Mouse (Mus musculus) heart, adult 2 months (tissue): ENCODE results near the gene Ppp1r13l. TPM values are rescaled to one million over a fixed set of nuclear protein-coding genes. Genes with fewer than 3 reads are reported as not detected.

Experiments
- DNase-seq, 2 experiments: peaks; one replicate each; pipeline ENCODE4 v3.0.0; 2021
- H3K27ac ChIP-seq: fragments of 200-600 bp; 2 replicates; pipeline ENCODE4 v1.8.1; 2022
- H3K27me3 ChIP-seq: fragments of 200-500 bp; 2 replicates; pipeline ENCODE4 v1.6.1; 2012; ENCODE audit warnings: mild to moderate bottlenecking, low read length, inconsistent platforms, mixed read lengths; ENCODE audit not compliant: control insufficient read depth, insufficient read depth
- H3K36me3 ChIP-seq: fragments of 200-500 bp; 2 replicates; pipeline ENCODE4 v1.6.1; 2012; ENCODE audit warnings: low read length, inconsistent platforms; ENCODE audit not compliant: control insufficient read depth, insufficient read depth
- H3K4me1 ChIP-seq: fragments of 200-500 bp; 2 replicates; pipeline ENCODE4 v1.6.1; 2011; ENCODE audit warnings: low read length; ENCODE audit not compliant: control insufficient read depth, insufficient read depth
- H3K4me3 ChIP-seq: fragments of 200-600 bp; 2 replicates; pipeline ENCODE4 v1.8.1; 2022
- H3K79me2 ChIP-seq: fragments of 200-500 bp; replicated peaks from 2 replicates; pipeline ENCODE4 v1.6.1; 2012; ENCODE audit warnings: mild to moderate bottlenecking, inconsistent platforms, low read length, moderate library complexity, mixed read lengths; ENCODE audit not compliant: control insufficient read depth, insufficient read depth
- H3K9ac ChIP-seq: fragments of 200-500 bp; 2 replicates; pipeline ENCODE4 v1.6.1; 2012; ENCODE audit warnings: low read depth, mild to moderate bottlenecking, control low read depth, inconsistent platforms, low read length, mixed read lengths
- CTCF ChIP-seq: fragments of 200-600 bp; IDR thresholded peaks from 2 replicates; pipeline ENCODE4 v1.8.1; 2022; ENCODE audit warnings: antibody characterized with exemption, mild to moderate bottlenecking, moderate library complexity
- EP300 ChIP-seq: fragments of 200-500 bp; IDR thresholded peaks from 2 replicates; pipeline ENCODE4 v1.6.1; 2011; ENCODE audit warnings: low read depth, low read length, control low read depth; ENCODE audit not compliant: insufficient read depth
- POLR2A ChIP-seq: fragments of 200-500 bp; IDR thresholded peaks from 2 replicates; pipeline ENCODE4 v1.6.1; 2011; ENCODE audit warnings: mild to moderate bottlenecking, low read depth, low read length, control low read depth; ENCODE audit not compliant: insufficient read depth
- WGBS: fragments of 180-500 bp; shearing (Covaris S2); methylation state at CpG from one replicate; pipeline ENCODE4 v1.1.7; 2018; 5-methylcytosine and 5-hydroxymethylcytosine counted together
- intact Hi-C: fragments of 180-260 bp; cut with DNase I; formaldehyde crosslinking; loops from one replicate; pipeline ENCODE4 v1.15.1; 2025
- long read RNA-seq: library from polyadenylated mRNA; stranded (forward); transcript quantifications from one replicate; pipeline ENCODE4 v2.0.0, GENCODE M21; 2021
- polyA plus RNA-seq: library from polyadenylated mRNA; depleted of rRNA; stranded (reverse); fragments of >200 nt; gene quantifications from 2 replicates; pipeline ENCODE4 v1.2.3, GENCODE M21; 2012; rRNA removed
- total RNA-seq, 2 experiments: library from RNA; stranded (reverse); gene quantifications; 2 replicates each; pipeline ENCODE4 v1.2.3; 2021

Gene Ppp1r13l
- total RNA-seq (10 to 100 TPM; 43.9 to 45.1 TPM), polyA plus RNA-seq (23.5 and 30.1 TPM in 2 replicates)
- long read RNA-seq, transcript Ppp1r13l-201 (13 exons, 3,130 nt) = major isoform, 5 of 32 reads
- long read RNA-seq, partial matches to known transcripts = 22 of 32 reads
- long read RNA-seq, other reads (novel, unspliced or antisense) = 5 of 32 reads

DNA sequence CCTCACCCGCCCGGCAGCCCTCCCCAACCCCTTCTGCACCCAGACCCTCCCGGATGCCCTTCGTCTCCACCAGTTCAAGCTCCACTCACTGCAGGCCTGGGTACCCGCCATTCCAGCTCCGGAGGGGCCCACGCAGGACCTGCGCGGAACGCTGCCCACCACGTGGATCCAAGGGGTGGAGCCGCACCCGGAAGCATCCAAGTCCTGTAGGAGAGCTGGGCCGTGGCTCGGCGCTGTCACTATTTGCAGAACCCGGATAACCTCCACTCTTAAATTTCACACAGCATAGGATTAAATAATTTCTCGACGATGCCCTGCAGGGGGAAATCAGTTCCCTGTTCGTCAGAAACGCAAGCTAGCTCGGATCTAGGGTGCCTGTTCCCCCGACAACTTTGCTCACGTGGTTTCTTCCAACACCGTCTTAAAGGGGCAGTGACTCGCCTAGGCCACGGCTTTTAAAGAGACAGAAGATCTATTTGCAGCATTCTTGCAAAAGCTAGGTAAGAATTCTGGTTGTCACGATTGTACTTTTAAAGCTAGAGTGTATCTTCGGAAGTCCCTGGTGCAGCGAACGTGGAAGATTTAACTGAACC lies at the start of gene Ppp1r13l, which contains the start of gene Cd3eap:
Gene Ppp1r13l (plus strand): TSS at position 451 of the 593 bp plus-strand sequence.
Gene Cd3eap (minus strand): TSS at position 185 of the 593 bp plus-strand sequence.
- H3K27me3 ChIP-seq = no peaks in the 10 kb centered on the region
- peak; percentile 90 for DNase-seq
- no peaks in the 10 kb centered on the region for H3K79me2 ChIP-seq
- H3K27ac ChIP-seq = peak within 1 kb of the TSS; percentile 93
- H3K9ac ChIP-seq = peak within 1 kb of the TSS; percentile 71
- peaks cover 9% of the 10 kb centered on the region for H3K4me1 ChIP-seq
- H3K4me3 ChIP-seq = peak within 1 kb of the TSS; percentile 77
- TF ChIP-seq POLR2A (peak; percentile 59), EP300 (peak; percentile 79; the same call in 1 of the 2 replicates), CTCF (no peak)
- intact Hi-C loops = no loop called here
- H3K36me3 ChIP-seq = no peaks in the 10 kb centered on the region; the same call in 1 of the 2 replicates
- WGBS = under 1% methylated on average over 31 of the region's 31 CpGs

DNA sequence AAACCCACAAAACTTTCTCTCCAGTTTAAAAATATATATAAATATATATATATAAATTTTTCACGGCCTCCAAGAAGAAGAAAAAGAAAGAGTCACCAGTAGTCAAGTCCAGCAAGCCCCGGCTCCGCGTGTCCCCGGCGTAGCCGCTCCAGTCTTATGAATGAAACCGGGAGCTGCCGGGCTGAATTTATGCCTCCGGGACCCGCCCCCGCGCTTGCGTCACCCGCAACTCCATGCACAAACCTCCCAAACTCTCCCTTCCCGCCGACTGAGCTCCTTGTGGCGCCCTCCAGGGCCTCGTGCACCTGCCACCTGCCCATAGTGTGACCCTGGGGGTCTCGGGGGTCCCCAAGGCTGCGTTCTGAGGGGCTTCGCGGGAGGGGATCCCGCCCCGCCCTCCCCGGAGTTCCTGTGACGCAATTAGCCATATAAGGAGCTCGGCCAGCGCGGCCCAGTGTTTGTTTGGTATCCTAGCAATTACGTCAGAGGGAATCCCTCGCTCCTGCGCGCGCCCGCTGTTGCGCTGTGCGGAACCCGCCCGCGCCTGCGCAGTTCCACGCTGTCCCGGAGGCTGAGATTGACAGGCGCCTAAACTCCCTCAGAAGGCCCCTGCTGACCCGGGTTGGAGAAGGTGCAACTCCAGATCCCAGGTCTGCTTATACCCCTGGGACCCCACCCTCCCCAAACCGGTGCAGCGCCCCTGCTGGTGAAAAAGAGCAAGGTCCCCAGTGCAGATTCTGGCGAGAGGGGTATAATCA lies 49.5 kb upstream of the Ppp1r13l start, which contains the start of gene Fosb:
Gene Fosb (minus strand): TSS at position 168 of the 758 bp plus-strand sequence.
- DNase-seq = peak; percentile 94 to 96
- H3K27me3 ChIP-seq = no peaks in the 10 kb centered on the region
- H3K9ac ChIP-seq = peak within 1 kb of the TSS; percentile 51
- WGBS = under 1% methylated on average over 49 of the region's 49 CpGs
- H3K36me3 ChIP-seq = no peaks in the 10 kb centered on the region
- H3K4me1 ChIP-seq = 0 out of 2 replicates have a peak, but pooled peaks cover 1% of the 10 kb centered on the region
- peak within 1 kb of the TSS; percentile 84 for H3K4me3 ChIP-seq
- intact Hi-C loops = no loop called here
- no peaks in the 10 kb centered on the region for H3K79me2 ChIP-seq
- TF ChIP-seq POLR2A (peak; percentile 61; the same call in 1 of the 2 replicates), CTCF (peak; percentile 65), EP300 (0 out of 2 replicates have a peak, but pooled peaks have one; percentile 16)
- H3K27ac ChIP-seq = peak within 1 kb of the TSS; percentile 95

DNA sequence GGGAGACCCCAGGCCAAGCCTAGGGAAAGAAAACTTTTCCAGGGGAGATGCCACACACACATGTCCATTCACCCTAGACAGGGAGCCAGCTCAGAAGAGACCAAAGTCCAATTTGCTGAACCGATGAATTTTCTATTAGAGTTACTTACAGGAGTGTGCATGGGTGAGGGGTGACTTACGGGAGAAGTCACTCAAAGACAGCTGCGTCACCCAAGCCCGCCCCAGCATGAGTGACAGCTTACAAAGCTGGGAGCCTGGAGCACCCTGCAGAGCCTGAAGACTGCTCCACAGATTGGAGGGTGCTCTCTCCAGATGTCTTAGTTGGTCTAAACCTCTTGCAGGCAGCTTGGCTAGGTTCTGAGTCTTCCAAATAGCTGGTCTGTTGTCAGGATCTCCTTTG lies 47.6 kb upstream of the Ppp1r13l start:
- intact Hi-C loops = no loop called here
- H3K4me1 ChIP-seq = peaks cover 7% of the 10 kb centered on the region
- no peaks in the 10 kb centered on the region for H3K36me3 ChIP-seq
- no peak overlapping the region for H3K4me3 ChIP-seq
- 44% methylated on average over 4 of the region's 4 CpGs for WGBS
- H3K9ac ChIP-seq = no peak overlapping the region
- no peak overlapping the region for H3K27ac ChIP-seq
- TF ChIP-seq POLR2A (no peak), CTCF (no peak), EP300 (no peak)
- no peaks in the 10 kb centered on the region for H3K79me2 ChIP-seq
- DNase-seq = no peak
- H3K27me3 ChIP-seq = no peaks in the 10 kb centered on the region

DNA sequence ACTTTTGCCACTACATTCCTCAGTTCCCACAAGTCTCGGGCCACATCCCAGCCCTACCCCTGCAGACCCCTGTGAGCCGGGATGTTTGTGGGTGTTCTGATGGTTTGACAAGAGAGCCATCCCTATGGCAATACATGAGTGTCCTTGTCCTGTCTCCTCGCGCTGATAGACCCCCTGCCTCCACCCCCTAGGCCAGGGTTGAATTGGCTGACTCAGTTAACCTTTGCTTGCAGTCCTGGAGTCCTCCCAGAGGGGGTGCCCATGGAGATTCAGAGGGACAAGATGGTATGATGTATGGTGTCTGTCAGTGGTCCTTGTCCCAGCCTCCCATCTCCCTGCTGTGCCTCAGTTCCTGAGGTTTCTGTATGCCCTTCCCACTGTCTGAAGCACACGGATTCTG lies 45.5 kb upstream of the Ppp1r13l start:
- intact Hi-C loops = loop anchor here (2.0 kb wide), 1 partner anchor 17 kb away; no protein-coding TSS in a partner anchor

DNA sequence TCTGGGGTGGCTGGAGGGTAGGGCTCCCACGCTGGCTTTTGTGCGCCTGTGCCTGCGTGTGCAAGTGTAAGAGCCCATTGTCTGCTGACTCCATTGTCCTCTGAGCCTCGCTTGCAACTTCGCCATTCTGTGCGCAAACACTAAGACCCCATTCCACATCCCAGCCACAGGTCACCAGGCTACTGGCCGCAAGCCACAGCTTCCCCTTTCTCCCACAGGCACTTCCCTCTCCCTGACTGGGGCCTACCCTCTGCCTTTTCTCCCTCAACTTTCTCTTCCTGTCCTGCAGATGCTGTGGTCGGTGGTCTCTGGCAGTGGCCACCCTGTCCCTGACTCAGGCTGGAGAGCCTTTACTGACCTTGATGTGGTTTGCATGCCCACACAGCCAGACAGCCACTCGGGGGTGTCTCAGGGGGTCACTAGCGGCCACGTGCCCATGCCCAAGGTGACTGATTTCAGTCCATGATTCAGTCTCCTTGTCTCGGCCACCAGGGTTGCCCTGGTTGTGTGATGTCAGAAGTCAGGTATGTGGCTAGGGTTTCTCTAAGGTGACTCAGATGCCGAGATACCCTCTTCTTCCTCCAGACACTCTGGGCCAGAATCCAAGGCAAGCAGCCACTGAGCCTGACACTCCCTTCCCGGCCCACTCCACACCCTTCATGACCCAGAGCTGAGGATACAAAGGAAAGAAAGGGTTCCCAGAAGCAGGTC lies 42.9 kb upstream of the Ppp1r13l start:
- peaks cover 12% of the 10 kb centered on the region for H3K4me1 ChIP-seq
- peak; percentile 57 to 68 for DNase-seq
- TF ChIP-seq CTCF (no peak), EP300 (0 out of 2 replicates have a peak, but pooled peaks have one; percentile 38)
- intact Hi-C loops = no loop called here
- 41% methylated on average over 14 of the region's 14 CpGs for WGBS
- H3K79me2 ChIP-seq = no peaks in the 10 kb centered on the region
- H3K9ac ChIP-seq = no peak overlapping the region
- H3K27me3 ChIP-seq = no peaks in the 10 kb centered on the region
- H3K36me3 ChIP-seq = no peaks in the 10 kb centered on the region
- no peak overlapping the region for H3K4me3 ChIP-seq
- H3K27ac ChIP-seq = peak overlapping the region; percentile 60

More for the DNA sequence above, 45.5 kb upstream of the Ppp1r13l start:
- Histone ChIP-seq H3K4me1 (peaks cover 8% of the 10 kb centered on the region), H3K27ac (no peak overlapping the region), H3K9ac (no peak overlapping the region), H3K36me3 (no peaks in the 10 kb centered on the region), H3K27me3 (no peaks in the 10 kb centered on the region), H3K79me2 (no peaks in the 10 kb centered on the region), H3K4me3 (no peak overlapping the region)
- TF ChIP-seq POLR2A (no peak), CTCF (no peak), EP300 (no peak)
- WGBS = 50% methylated on average over 5 of the region's 5 CpGs
- no peak for DNase-seq
